Mouse (Mus musculus) midbrain, postnatal 0 days (tissue): ENCODE measurements around the gene Olfr631. TPM values are rescaled to one million over a fixed set of nuclear protein-coding genes. Genes with fewer than 3 reads are reported as not detected.
A peak's percentile ranks its signal among the peaks of the same experiment; 100 is the strongest.

ENCODE experiments used
- ATAC-seq: fragments of 200-750 bp; cut with Nextera tagmentation; 2 replicates; pipeline ENCODE4 v1.8.0; 2017; ENCODE audit warnings: moderate number of reproducible peaks, mild to moderate bottlenecking, moderate TSS enrichment, moderate library complexity; ENCODE audit not compliant: low FRiP score
- DNase-seq: peaks from one replicate; pipeline ENCODE4 v3.0.0-alpha.2; 2015; ENCODE audit warnings: low spot score
- H3K27ac ChIP-seq: fragments of 300-500 bp; sonication (generic); 2 replicates; pipeline ENCODE4 v1.5.1; 2014; ENCODE audit warnings: low read depth, mild to moderate bottlenecking, low read length, mixed read lengths
- H3K27me3 ChIP-seq: fragments of 300-500 bp; sonication (generic); 2 replicates; pipeline ENCODE4 v1.6.1; 2014; ENCODE audit warnings: low read length, control low read depth, mixed read lengths; ENCODE audit not compliant: insufficient read depth
- H3K36me3 ChIP-seq: fragments of 300-500 bp; sonication (generic); 2 replicates; pipeline ENCODE4 v1.6.1; 2014; ENCODE audit warnings: low read length, control low read depth, mixed read lengths; ENCODE audit not compliant: insufficient read depth
- H3K4me1 ChIP-seq: fragments of 300-500 bp; sonication (generic); 2 replicates; pipeline ENCODE4 v1.6.1; 2014; ENCODE audit warnings: mild to moderate bottlenecking, control low read depth, antibody characterized with exemption, low read length, mixed read lengths; ENCODE audit not compliant: insufficient read depth
- H3K4me2 ChIP-seq: fragments of 300-500 bp; sonication (generic); 2 replicates; pipeline ENCODE4 v1.6.1; 2014; ENCODE audit warnings: low read depth, mild to moderate bottlenecking, low read length, mixed read lengths; ENCODE audit not compliant: poor library complexity, severe bottlenecking
- H3K4me3 ChIP-seq: fragments of 300-500 bp; sonication (generic); 2 replicates; pipeline ENCODE4 v1.5.1; 2014; ENCODE audit warnings: low read depth, mild to moderate bottlenecking, low read length, moderate library complexity
- H3K9ac ChIP-seq: fragments of 300-500 bp; sonication (generic); replicated peaks from 2 replicates; pipeline ENCODE4 v1.6.1; 2014; ENCODE audit warnings: mild to moderate bottlenecking, low read length, moderate library complexity, mixed read lengths; ENCODE audit not compliant: poor library complexity, severe bottlenecking
- H3K9me3 ChIP-seq: fragments of 300-500 bp; sonication (generic); 2 replicates; pipeline ENCODE4 v1.6.1; 2016; ENCODE audit warnings: low read length, control low read depth
- CTCF ChIP-seq: IDR thresholded peaks from 2 replicates; pipeline ENCODE4 v1.5.1; 2016; ENCODE audit warnings: antibody characterized with exemption, mild to moderate bottlenecking
- WGBS: fragments of 180-500 bp; shearing (Covaris S2); extraction: QIAGEN DNeasy Blood & Tissue Kit; methylation state at CpG from one replicate; pipeline ENCODE4 v1.1.7; 2014; 5-methylcytosine and 5-hydroxymethylcytosine counted together
- polyA plus RNA-seq: library from polyadenylated mRNA; unstranded; fragments of >200 nt; fragmentation: Nextera tagmentation; extraction: Ambion mirVana; gene quantifications from 2 replicates; pipeline ENCODE4 v1.2.1, GENCODE M21; 2015
- total RNA-seq: library from RNA; depleted of rRNA; stranded (reverse); fragments of >200 nt; gene quantifications from 2 replicates; pipeline ENCODE4 v1.2.3, GENCODE M21; 2014; rRNA removed

The Olfr631 gene
- not detected in 2 replicates for total RNA-seq
- polyA plus RNA-seq, result not detected in 2 replicates

- Histone ChIP-seq H3K4me2 (no peak within 1 kb of the TSS), H3K27ac (no peak within 1 kb of the TSS), H3K36me3 (no peaks in the 10 kb centered on the region), H3K27me3 (no peaks in the 10 kb centered on the region), H3K4me1 (no peaks in the 10 kb centered on the region), H3K9me3 (no peaks in the 10 kb centered on the region), H3K4me3 (no peak within 1 kb of the TSS), H3K9ac (no peak within 1 kb of the TSS)
- ATAC-seq, result no peak
- TF ChIP-seq CTCF, result no peak
- DNase-seq, result no peak
Measured at GRCm38 (mm10) chr7:103928525-103928924, at the start of gene Olfr631. TSS of gene Olfr631 (plus strand) at chr7:103928825.

GRCm38 (mm10) chr7:103886152-103886551, 42.5 kb upstream of the Olfr631 start, which contains the start of gene Olfr66:
TSS of gene Olfr66 (minus strand) at chr7:103886252.
- no peaks in the 10 kb centered on the region for H3K27me3 ChIP-seq
- ATAC-seq (no peak), DNase-seq (no peak)
- no peak within 1 kb of the TSS for H3K9ac ChIP-seq
- H3K4me3 ChIP-seq, result no peak within 1 kb of the TSS
- H3K36me3 ChIP-seq, result no peaks in the 10 kb centered on the region
- no peak within 1 kb of the TSS for H3K27ac ChIP-seq
- no peaks in the 10 kb centered on the region for H3K4me1 ChIP-seq
- no peak within 1 kb of the TSS for H3K4me2 ChIP-seq
- no peaks in the 10 kb centered on the region for H3K9me3 ChIP-seq
- no peak for TF ChIP-seq CTCF

GRCm38 (mm10) chr7:103894385-103894784, 34.2 kb upstream of the Olfr631 start, which contains the start of gene Olfr64:
TSS of gene Olfr64 (minus strand) at chr7:103894485.
- H3K9ac ChIP-seq, result no peak within 1 kb of the TSS
- no peak within 1 kb of the TSS for H3K4me2 ChIP-seq
- H3K27ac ChIP-seq, result no peak within 1 kb of the TSS
- H3K4me1 ChIP-seq, result no peaks in the 10 kb centered on the region
- H3K27me3 ChIP-seq, result no peaks in the 10 kb centered on the region
- ATAC-seq, result no peak
- DNase-seq, result no peak
- H3K36me3 ChIP-seq, result no peaks in the 10 kb centered on the region
- H3K9me3 ChIP-seq, result no peaks in the 10 kb centered on the region
- 73% methylated on average over 1 of the region's 1 CpGs for WGBS
- H3K4me3 ChIP-seq, result no peak within 1 kb of the TSS
- no peak for TF ChIP-seq CTCF

- DNase-seq, result no peak
- Histone ChIP-seq H3K9ac (no peak within 1 kb of the TSS), H3K27ac (no peak within 1 kb of the TSS), H3K4me1 (no peaks in the 10 kb centered on the region), H3K4me3 (no peak within 1 kb of the TSS), H3K27me3 (no peaks in the 10 kb centered on the region), H3K9me3 (no peaks in the 10 kb centered on the region), H3K36me3 (no peaks in the 10 kb centered on the region), H3K4me2 (no peak within 1 kb of the TSS)
- 75% methylated on average over 2 of the region's 2 CpGs for WGBS
- no peak for TF ChIP-seq CTCF
- ATAC-seq, result no peak
Measured at GRCm38 (mm10) chr7:103903187-103903586, 25.4 kb upstream of the Olfr631 start, which contains the start of gene Olfr65. TSS of gene Olfr65 (plus strand) at chr7:103903487.

GRCm38 (mm10) chr7:103910047-103910446, 18.6 kb upstream of the Olfr631 start:
- DNase-seq (no peak), ATAC-seq (no peak)
- Histone ChIP-seq H3K4me3 (no peak overlapping the region), H3K4me2 (no peak overlapping the region), H3K9me3 (no peaks in the 10 kb centered on the region), H3K4me1 (no peaks in the 10 kb centered on the region), H3K9ac (no peak overlapping the region), H3K27ac (no peak overlapping the region), H3K36me3 (no peaks in the 10 kb centered on the region), H3K27me3 (no peaks in the 10 kb centered on the region)
- 63% methylated on average over 3 of the region's 3 CpGs for WGBS
- no peak for TF ChIP-seq CTCF

GRCm38 (mm10) chr7:103912969-103913511, 15.6 kb upstream of the Olfr631 start:
- ATAC-seq (no peak), DNase-seq (no peak)
- no peaks in the 10 kb centered on the region for H3K27me3 ChIP-seq
- H3K36me3 ChIP-seq, result no peaks in the 10 kb centered on the region
- H3K27ac ChIP-seq, result no peak overlapping the region
- TF ChIP-seq CTCF, result peak; percentile 37
- WGBS, result 60% methylated on average over 8 of the region's 8 CpGs
- no peak overlapping the region for H3K4me2 ChIP-seq
- no peaks in the 10 kb centered on the region for H3K4me1 ChIP-seq
- no peak overlapping the region for H3K4me3 ChIP-seq
- no peak overlapping the region for H3K9ac ChIP-seq
- no peaks in the 10 kb centered on the region for H3K9me3 ChIP-seq
